Mouse (Mus musculus) embryonic fibroblast, embryonic 13.5 days (primary cell): ENCODE data around the gene Nle1.

Experiments
- CTCF ChIP-seq: IDR thresholded peaks from 2 replicates; pipeline ENCODE4 v1.5.1; 2011; ENCODE audit warnings: mild to moderate bottlenecking, control low read depth, low read length, moderate library complexity, borderline replicate concordance; ENCODE audit not compliant: insufficient read depth
- POLR2A ChIP-seq: IDR thresholded peaks from 2 replicates; pipeline ENCODE4 v1.6.1; 2011; ENCODE audit warnings: low read depth, mild to moderate bottlenecking, control low read depth, low read length, moderate library complexity

DNA sequence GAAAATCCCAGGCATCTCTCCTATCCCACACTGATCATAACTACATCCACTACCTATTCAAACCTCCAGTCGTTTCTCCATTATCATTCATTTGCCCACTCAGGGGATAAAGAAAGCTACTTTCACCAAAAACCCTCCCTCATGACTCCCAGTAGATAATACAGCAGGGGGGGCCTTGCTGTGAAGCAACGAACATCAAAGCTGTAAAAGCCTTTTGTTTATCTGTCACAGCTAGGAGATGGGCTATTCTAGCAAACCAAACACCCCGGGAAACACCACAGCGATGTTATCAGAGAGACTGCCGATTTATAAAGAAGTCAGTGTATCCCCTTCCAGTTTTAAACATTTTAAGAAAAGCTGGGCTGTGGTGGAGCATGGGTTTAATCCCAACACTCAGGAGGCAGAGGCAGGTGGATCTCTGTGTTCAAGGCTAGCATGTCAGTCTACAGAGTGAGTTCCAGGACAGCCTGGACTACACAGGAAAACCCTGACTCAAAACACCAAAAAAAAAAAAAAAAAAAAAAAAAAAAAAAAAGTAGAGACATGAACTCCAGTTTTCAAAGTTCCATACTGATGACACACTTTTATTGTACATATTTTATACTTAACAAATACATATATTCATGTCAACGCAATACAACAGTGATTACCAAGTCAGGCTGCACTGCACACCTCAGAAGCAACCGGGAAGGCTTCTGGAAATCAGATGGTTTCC, 41.2 kb downstream of the Nle1 start:
- TF ChIP-seq POLR2A (no peak), CTCF (no peak)
